Mouse (Mus musculus): ENCODE results near the gene Grifin. TPM values are rescaled to one million over a fixed set of nuclear protein-coding genes. Genes with fewer than 3 reads are reported as not detected.

Grifin gene
- polyA plus RNA-seq, 1 experiment from 2014 or later = 0.74 TPM

DNA sequence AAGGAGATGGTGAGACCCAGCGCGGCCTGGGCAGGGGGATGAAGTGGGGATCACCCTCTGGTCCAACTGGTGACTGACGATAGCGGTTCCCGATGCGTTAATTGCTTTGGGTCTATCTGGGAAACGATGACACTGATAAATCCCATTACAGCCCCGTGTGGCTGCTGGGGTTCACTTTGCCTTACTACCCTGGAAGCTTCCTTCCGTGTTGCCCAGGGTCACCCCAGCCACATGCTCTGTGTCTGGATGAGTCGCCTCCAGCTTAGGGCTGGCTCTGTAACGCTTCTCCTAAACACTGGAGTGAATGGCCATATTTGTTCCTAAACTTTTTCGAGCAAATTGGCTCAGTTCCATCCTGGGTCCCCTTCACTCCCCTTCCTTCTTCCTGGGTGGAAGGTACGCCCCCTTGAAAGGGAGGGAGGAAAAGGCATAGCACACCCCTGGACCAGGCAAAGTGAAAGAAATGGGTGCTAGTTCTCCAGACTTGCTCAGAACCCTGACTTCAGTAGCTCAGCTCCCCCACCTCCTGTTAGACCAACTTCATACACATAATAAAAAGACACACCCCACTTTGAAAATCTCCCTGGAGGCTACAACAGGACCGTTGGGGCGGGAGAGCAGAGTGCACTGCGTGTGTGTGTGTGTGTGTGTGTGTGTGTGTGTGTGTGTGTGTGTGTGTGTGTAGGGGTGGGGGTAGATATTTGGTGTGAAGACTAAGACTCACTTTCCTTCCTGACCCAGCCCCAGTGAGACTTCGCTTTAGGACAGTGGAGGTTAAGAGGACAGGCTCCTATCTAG, 43.2 kb upstream of the Grifin start:
- no peak overlapping the region; the same call in 1 of the 2 replicates for H3K27ac ChIP-seq (ENCODE audit: low read depth, low read length)
- peak overlapping the region; percentile 64 for H3K9ac ChIP-seq (ENCODE audit: low read depth, low read length)
- no peaks in the 10 kb centered on the region for H3K9me3 ChIP-seq (replicated peaks; ENCODE audit: control insufficient read depth, low read length)
- ATAC-seq (replicated peaks; ENCODE audit: insufficient number of reproducible peaks, low FRiP score, low TSS enrichment) = no peak
- WGBS (ENCODE audit: insufficient replicate concordance) = 3% methylated on average over 17 of the region's 17 CpGs
- peak overlapping the region; percentile 84 for H3K4me2 ChIP-seq
- H3K36me3 ChIP-seq (ENCODE audit: control insufficient read depth, insufficient read depth, low read length) = no peaks in the 10 kb centered on the region
- peak overlapping the region; percentile 50 for H3K4me3 ChIP-seq (ENCODE audit: low read depth, low read length)
- peaks cover 46% of the 10 kb centered on the region for H3K4me1 ChIP-seq (ENCODE audit: control insufficient read depth, insufficient read depth, low read length)
- peaks cover 88% of the 10 kb centered on the region for H3K27me3 ChIP-seq (ENCODE audit: control insufficient read depth, insufficient read depth, low read length)

DNA sequence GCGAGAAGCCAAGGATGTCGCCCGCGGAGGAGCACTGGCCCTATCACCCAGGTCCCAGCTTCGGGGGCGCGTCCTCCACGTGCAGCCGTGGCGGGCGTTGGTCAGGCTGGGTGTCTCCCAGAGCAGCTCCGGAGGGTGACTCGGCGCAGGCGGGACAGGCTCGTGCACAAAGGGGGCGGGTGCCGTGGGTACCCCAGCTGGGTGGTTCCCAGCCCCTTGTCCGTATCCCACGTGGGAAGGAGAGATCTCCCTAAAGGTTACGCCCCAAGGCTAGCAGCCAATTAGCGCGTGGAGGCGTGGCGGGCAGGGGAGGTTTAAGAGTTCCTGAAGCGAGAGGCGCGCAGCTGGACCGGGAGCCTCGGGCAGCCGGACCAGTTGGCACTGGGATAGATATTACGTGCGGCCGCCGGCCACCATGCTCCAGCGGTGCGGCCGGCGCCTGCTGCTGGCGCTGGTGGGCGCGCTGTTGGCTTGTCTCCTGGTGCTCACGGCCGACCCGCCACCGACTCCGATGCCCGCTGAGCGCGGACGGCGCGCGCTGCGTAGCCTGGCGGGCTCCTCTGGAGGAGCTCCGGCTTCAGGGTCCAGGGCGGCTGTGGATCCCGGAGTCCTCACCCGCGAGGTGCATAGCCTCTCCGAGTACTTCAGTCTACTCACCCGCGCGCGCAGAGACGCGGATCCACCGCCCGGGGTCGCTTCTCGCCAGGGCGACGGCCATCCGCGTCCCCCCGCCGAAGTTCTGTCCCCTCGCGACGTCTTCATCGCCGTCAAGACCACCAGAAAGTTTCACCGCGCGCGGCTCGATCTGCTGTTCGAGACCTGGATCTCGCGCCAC, 42.3 kb upstream of the Grifin start, which contains the start of gene Lfng:
TSS of gene Lfng (plus strand) at position 320 of the 835 bp plus-strand sequence.
- Histone ChIP-seq H3K4me2 (peak within 1 kb of the TSS; percentile 84), H3K4me3 (ENCODE audit: low read depth, low read length) (peak within 1 kb of the TSS; percentile 50), H3K27me3 (ENCODE audit: control insufficient read depth, insufficient read depth, low read length) (peaks cover 82% of the 10 kb centered on the region), H3K9me3 (replicated peaks; ENCODE audit: control insufficient read depth, low read length) (no peaks in the 10 kb centered on the region), H3K36me3 (ENCODE audit: control insufficient read depth, insufficient read depth, low read length) (no peaks in the 10 kb centered on the region), H3K4me1 (ENCODE audit: control insufficient read depth, insufficient read depth, low read length) (peaks cover 46% of the 10 kb centered on the region), H3K27ac (ENCODE audit: low read depth, low read length) (no peak within 1 kb of the TSS; the same call in 1 of the 2 replicates), H3K9ac (ENCODE audit: low read depth, low read length) (peak within 1 kb of the TSS; percentile 64)
- ATAC-seq (replicated peaks; ENCODE audit: insufficient number of reproducible peaks, low FRiP score, low TSS enrichment) = peak; percentile 43; the same call in 1 of the 2 replicates
- under 1% methylated on average over 91 of the region's 91 CpGs for WGBS (ENCODE audit: insufficient replicate concordance)

DNA sequence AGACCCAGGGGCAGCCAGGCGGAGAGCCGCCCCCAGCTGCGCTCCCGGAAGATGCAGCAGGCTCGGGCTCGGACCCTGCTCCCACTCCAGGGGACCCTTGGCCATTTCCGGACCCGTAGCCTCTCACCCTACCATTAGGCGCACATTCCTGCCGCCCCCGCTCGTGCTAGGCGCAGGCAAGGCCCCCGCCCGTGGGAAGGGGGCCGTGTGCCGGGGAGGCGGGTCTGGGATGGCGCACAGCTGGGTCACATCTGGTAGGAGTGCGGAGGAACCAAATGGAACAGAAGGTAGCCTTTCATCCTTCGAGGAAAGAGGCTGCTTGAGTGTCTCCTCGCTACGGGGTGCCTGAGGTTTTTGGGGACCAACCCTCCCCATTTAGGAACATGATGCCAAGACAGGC, 41.5 kb upstream of the Grifin start:
- Histone ChIP-seq H3K4me1 (ENCODE audit: control insufficient read depth, insufficient read depth, low read length) (peaks cover 40% of the 10 kb centered on the region), H3K27ac (ENCODE audit: low read depth, low read length) (no peak overlapping the region), H3K36me3 (ENCODE audit: control insufficient read depth, insufficient read depth, low read length) (no peaks in the 10 kb centered on the region), H3K4me2 (peak overlapping the region; percentile 84), H3K27me3 (ENCODE audit: control insufficient read depth, insufficient read depth, low read length) (peaks cover 73% of the 10 kb centered on the region), H3K4me3 (ENCODE audit: low read depth, low read length) (peak overlapping the region; percentile 50), H3K9ac (ENCODE audit: low read depth, low read length) (0 out of 2 replicates have a peak overlapping the region, but pooled peaks have one; percentile 34), H3K9me3 (replicated peaks; ENCODE audit: control insufficient read depth, low read length) (no peaks in the 10 kb centered on the region)
- no peak for ATAC-seq (replicated peaks; ENCODE audit: insufficient number of reproducible peaks, low FRiP score, low TSS enrichment)
- under 1% methylated on average over 23 of the region's 23 CpGs for WGBS (ENCODE audit: insufficient replicate concordance)

DNA sequence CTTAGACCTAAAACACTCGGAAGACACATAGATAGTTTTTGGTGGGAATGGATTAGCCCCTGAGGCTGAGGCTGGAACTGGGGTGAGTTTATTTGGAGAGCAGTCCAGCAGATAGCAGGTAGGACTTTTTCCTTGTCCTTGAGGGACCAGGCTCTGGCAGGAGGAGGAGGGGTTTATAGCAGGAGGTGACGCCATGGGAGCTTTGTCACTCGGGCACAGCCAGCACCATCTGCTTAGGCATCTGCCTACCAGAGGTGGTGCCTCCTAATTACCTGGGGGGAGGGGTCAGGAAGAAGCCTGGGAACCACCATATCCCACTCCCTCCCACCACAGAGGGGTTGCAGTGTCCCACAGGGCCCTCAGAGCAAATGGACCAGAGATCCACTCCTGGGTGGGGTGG, 40.4 kb upstream of the Grifin start:
- no peak for ATAC-seq (replicated peaks; ENCODE audit: insufficient number of reproducible peaks, low FRiP score, low TSS enrichment)
- peaks cover 28% of the 10 kb centered on the region for H3K4me1 ChIP-seq (ENCODE audit: control insufficient read depth, insufficient read depth, low read length)
- 8% methylated on average over 3 of the region's 3 CpGs for WGBS (ENCODE audit: insufficient replicate concordance)

DNA sequence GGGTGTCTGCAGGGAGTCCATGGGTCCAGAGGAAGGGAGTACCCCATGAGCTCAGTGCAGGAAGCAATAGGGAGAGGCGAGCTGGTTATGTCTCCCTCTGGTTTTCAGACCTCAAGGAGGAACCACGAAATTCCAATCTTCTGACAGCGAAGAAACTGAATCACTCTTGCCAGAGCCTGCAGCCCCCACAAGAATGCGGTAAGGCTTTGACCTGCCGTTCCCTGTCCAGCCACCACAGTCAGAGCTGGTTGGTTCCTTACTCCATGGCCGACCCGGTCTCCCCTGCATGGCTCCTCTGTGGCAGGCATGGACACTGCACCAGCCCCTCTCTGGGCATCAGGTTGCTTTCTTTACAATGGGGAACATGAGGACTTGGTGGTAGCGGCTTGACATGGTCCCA, 39.5 kb upstream of the Grifin start:
- H3K27me3 ChIP-seq (ENCODE audit: control insufficient read depth, insufficient read depth, low read length) = peaks cover 53% of the 10 kb centered on the region
- no peak overlapping the region for H3K9ac ChIP-seq (ENCODE audit: low read depth, low read length)
- H3K4me2 ChIP-seq = no peak overlapping the region
- no peak overlapping the region for H3K27ac ChIP-seq (ENCODE audit: low read depth, low read length)
- H3K36me3 ChIP-seq (ENCODE audit: control insufficient read depth, insufficient read depth, low read length) = no peaks in the 10 kb centered on the region
- 64% methylated on average over 8 of the region's 8 CpGs for WGBS (ENCODE audit: insufficient replicate concordance)
- H3K9me3 ChIP-seq (replicated peaks; ENCODE audit: control insufficient read depth, low read length) = no peaks in the 10 kb centered on the region
- no peak for ATAC-seq (replicated peaks; ENCODE audit: insufficient number of reproducible peaks, low FRiP score, low TSS enrichment)
- H3K4me1 ChIP-seq (ENCODE audit: control insufficient read depth, insufficient read depth, low read length) = peaks cover 24% of the 10 kb centered on the region
- H3K4me3 ChIP-seq (ENCODE audit: low read depth, low read length) = no peak overlapping the region

More for the DNA sequence above, 40.4 kb upstream of the Grifin start:
- Histone ChIP-seq H3K9me3 (replicated peaks; ENCODE audit: control insufficient read depth, low read length) (no peaks in the 10 kb centered on the region), H3K4me3 (ENCODE audit: low read depth, low read length) (no peak overlapping the region), H3K4me2 (no peak overlapping the region), H3K36me3 (ENCODE audit: control insufficient read depth, insufficient read depth, low read length) (no peaks in the 10 kb centered on the region), H3K9ac (ENCODE audit: low read depth, low read length) (no peak overlapping the region), H3K27me3 (ENCODE audit: control insufficient read depth, insufficient read depth, low read length) (peaks cover 62% of the 10 kb centered on the region), H3K27ac (ENCODE audit: low read depth, low read length) (no peak overlapping the region)

DNA sequence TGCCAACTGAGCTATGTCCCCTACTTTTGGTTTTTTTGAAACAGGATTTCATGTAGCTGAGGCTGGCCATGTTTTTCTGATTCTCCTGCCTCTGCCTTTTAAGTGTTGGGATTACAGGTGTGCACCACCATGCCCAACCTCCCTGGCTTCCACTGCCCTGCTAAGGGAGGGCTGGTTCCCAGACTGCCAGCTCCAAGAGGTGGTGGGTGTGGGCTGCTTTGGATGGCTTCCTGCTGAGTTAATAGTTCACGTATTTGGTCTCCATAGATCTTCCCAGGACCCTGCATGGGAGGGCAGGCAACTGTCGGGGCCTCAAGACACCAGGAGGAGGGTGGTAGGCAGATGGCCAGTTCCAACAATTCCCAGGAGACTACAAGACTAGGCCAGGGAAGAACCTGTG, 37.7 kb upstream of the Grifin start:
- WGBS (ENCODE audit: insufficient replicate concordance) = 68% methylated on average over 2 of the region's 2 CpGs
- ATAC-seq (replicated peaks; ENCODE audit: insufficient number of reproducible peaks, low FRiP score, low TSS enrichment) = no peak
- Histone ChIP-seq H3K4me3 (ENCODE audit: low read depth, low read length) (no peak overlapping the region), H3K27ac (ENCODE audit: low read depth, low read length) (no peak overlapping the region), H3K4me2 (no peak overlapping the region), H3K4me1 (ENCODE audit: control insufficient read depth, insufficient read depth, low read length) (peaks cover 12% of the 10 kb centered on the region), H3K27me3 (ENCODE audit: control insufficient read depth, insufficient read depth, low read length) (peaks cover 35% of the 10 kb centered on the region), H3K9ac (ENCODE audit: low read depth, low read length) (no peak overlapping the region), H3K36me3 (ENCODE audit: control insufficient read depth, insufficient read depth, low read length) (no peaks in the 10 kb centered on the region), H3K9me3 (replicated peaks; ENCODE audit: control insufficient read depth, low read length) (no peaks in the 10 kb centered on the region)

DNA sequence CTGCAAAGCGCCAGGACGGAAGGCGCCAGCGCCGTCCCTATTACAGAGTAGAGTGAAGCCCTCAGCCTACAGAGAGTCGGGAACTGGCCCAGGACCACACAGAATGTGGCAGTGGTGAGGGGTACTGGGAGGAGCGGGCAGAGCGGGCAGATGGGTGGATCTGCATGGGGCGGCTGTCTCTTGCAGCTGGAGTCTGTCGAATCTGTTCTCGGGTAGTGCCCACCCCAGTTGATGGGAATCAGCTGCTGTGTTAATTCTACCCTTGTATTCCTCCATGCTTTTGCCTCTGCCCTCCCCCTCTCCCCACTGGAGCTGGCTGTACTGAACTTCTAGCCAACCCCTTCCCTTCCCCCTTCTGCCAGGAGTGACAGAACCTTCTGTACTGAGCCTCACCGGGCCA, 36.8 kb upstream of the Grifin start:
- WGBS (ENCODE audit: insufficient replicate concordance) = 67% methylated on average over 12 of the region's 12 CpGs
- H3K27ac ChIP-seq (ENCODE audit: low read depth, low read length) = no peak overlapping the region
- H3K27me3 ChIP-seq (ENCODE audit: control insufficient read depth, insufficient read depth, low read length) = peaks cover 27% of the 10 kb centered on the region
- no peaks in the 10 kb centered on the region for H3K36me3 ChIP-seq (ENCODE audit: control insufficient read depth, insufficient read depth, low read length)
- no peak overlapping the region for H3K4me3 ChIP-seq (ENCODE audit: low read depth, low read length)
- H3K9ac ChIP-seq (ENCODE audit: low read depth, low read length) = no peak overlapping the region
- H3K4me1 ChIP-seq (ENCODE audit: control insufficient read depth, insufficient read depth, low read length) = peaks cover 5% of the 10 kb centered on the region
- no peaks in the 10 kb centered on the region for H3K9me3 ChIP-seq (replicated peaks; ENCODE audit: control insufficient read depth, low read length)
- no peak for ATAC-seq (replicated peaks; ENCODE audit: insufficient number of reproducible peaks, low FRiP score, low TSS enrichment)
- no peak overlapping the region for H3K4me2 ChIP-seq

DNA sequence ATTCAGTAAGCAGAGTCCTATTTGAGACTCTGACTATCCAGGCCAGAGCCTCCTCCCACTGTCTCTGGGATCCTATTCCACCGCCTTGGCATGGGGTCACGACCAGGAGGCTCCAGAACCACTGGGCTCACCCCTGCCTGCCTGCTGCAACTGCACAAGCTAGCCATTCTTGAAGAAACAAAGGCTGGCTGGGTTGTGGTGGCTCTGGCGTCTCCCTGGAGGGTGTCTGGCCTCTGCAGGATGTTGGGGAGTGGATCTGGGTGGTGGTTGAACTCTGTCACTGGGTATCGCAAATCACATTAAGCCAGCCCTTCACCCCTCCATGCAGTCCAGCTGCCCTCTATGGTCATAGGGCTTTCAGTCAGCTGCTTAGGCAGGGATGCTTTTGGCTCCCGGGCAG, 35.1 kb upstream of the Grifin start:
- Histone ChIP-seq H3K9ac (ENCODE audit: low read depth, low read length) (no peak overlapping the region), H3K27me3 (ENCODE audit: control insufficient read depth, insufficient read depth, low read length) (peaks cover 14% of the 10 kb centered on the region), H3K27ac (ENCODE audit: low read depth, low read length) (no peak overlapping the region), H3K9me3 (replicated peaks; ENCODE audit: control insufficient read depth, low read length) (no peaks in the 10 kb centered on the region), H3K4me3 (ENCODE audit: low read depth, low read length) (no peak overlapping the region), H3K4me1 (ENCODE audit: control insufficient read depth, insufficient read depth, low read length) (no peaks in the 10 kb centered on the region; the same call in none of the 2 replicates), H3K4me2 (no peak overlapping the region), H3K36me3 (ENCODE audit: control insufficient read depth, insufficient read depth, low read length) (no peaks in the 10 kb centered on the region)
- 60% methylated on average over 5 of the region's 5 CpGs for WGBS (ENCODE audit: insufficient replicate concordance)
- no peak for ATAC-seq (replicated peaks; ENCODE audit: insufficient number of reproducible peaks, low FRiP score, low TSS enrichment)
